Mouse (Mus musculus) forebrain, embryonic 16.5 days (tissue): ENCODE data around the gene Grm5. TPM values are rescaled to one million over a fixed set of nuclear protein-coding genes. Genes with fewer than 3 reads are reported as not detected.
A peak's percentile ranks its signal among the peaks of the same experiment; 100 is the strongest.

ENCODE experiments used
- ATAC-seq: fragments of 200-750 bp; cut with Nextera tagmentation; 2 replicates; pipeline ENCODE4 v1.8.0; 2017; ENCODE audit warnings: mild to moderate bottlenecking, moderate library complexity
- H3K27ac ChIP-seq: fragments of 300-500 bp; sonication (generic); 2 replicates; pipeline ENCODE4 v1.5.1; 2014; ENCODE audit warnings: low read length, control low read depth
- H3K27me3 ChIP-seq: fragments of 300-500 bp; sonication (generic); replicated peaks from 2 replicates; pipeline ENCODE4 v1.6.1; 2014; ENCODE audit warnings: low read length; ENCODE audit not compliant: control insufficient read depth, insufficient read depth
- H3K36me3 ChIP-seq: fragments of 300-500 bp; sonication (generic); 2 replicates; pipeline ENCODE4 v1.6.1; 2014; ENCODE audit not compliant: control insufficient read depth, insufficient read depth
- H3K4me1 ChIP-seq: fragments of 300-500 bp; sonication (generic); replicated peaks from 2 replicates; pipeline ENCODE4 v1.6.1; 2014; ENCODE audit warnings: low read length; ENCODE audit not compliant: control insufficient read depth, insufficient read depth
- H3K4me2 ChIP-seq: fragments of 300-500 bp; sonication (generic); 2 replicates; pipeline ENCODE4 v1.6.1; 2014; ENCODE audit warnings: mild to moderate bottlenecking, low read length, control low read depth
- H3K4me3 ChIP-seq: fragments of 300-500 bp; sonication (generic); replicated peaks from 2 replicates; pipeline ENCODE4 v1.5.1; 2014; ENCODE audit warnings: mild to moderate bottlenecking, low read length, control low read depth
- H3K9ac ChIP-seq: fragments of 300-500 bp; sonication (generic); replicated peaks from 2 replicates; pipeline ENCODE4 v1.6.1; 2014; ENCODE audit warnings: low read depth, low read length, control low read depth
- H3K9me3 ChIP-seq: fragments of 300-500 bp; sonication (generic); 2 replicates; pipeline ENCODE4 v1.6.1; 2016; ENCODE audit warnings: low read length; ENCODE audit not compliant: control insufficient read depth
- WGBS: fragments of 180-500 bp; shearing (Covaris S2); extraction: QIAGEN DNeasy Blood & Tissue Kit; methylation state at CpG from one replicate; pipeline ENCODE4 v1.1.7; 2014; 5-methylcytosine and 5-hydroxymethylcytosine counted together
- polyA plus RNA-seq: library from polyadenylated mRNA; unstranded; fragments of >200 nt; fragmentation: Nextera tagmentation; extraction: Ambion mirVana; gene quantifications from 2 replicates; pipeline ENCODE4 v1.2.1, GENCODE M21; 2015

Grm5 gene
- polyA plus RNA-seq: 35.1 and 45.6 TPM in 2 replicates

DNA sequence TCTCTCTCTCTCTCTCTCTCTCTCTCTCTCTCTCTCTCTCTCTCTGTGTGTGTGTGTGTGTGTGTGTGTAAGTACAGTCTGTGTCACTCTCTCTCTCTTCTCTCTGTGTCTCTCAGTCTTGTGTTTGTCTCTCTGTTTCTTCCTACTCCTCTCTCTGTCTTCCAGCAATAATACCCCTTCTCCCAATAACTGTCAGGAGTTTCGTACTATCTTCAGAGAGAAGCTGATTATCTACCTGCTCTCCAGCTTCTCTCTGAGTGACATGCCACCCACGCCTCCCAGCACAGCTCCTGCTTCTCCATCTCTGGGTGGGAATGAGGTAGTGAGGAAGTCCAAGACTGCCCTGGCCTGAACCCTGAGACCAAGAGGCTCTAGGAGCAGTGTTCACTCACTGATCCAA, at the start of gene Grm5:
TSS of gene Grm5 (plus strand) at position 301 of the 400 bp plus-strand sequence.
- ATAC-seq: no peak
- no peaks in the 10 kb centered on the region for H3K9me3 ChIP-seq
- 0 out of 2 replicates have a peak, but pooled peaks cover 4% of the 10 kb centered on the region for H3K4me1 ChIP-seq
- H3K27ac ChIP-seq: peak within 1 kb of the TSS; percentile 76
- H3K4me2 ChIP-seq: peak within 1 kb of the TSS; percentile 88
- H3K4me3 ChIP-seq: peak within 1 kb of the TSS; percentile 62
- H3K36me3 ChIP-seq: no peaks in the 10 kb centered on the region
- WGBS: 7% methylated on average over 2 of the region's 2 CpGs
- H3K9ac ChIP-seq: peak within 1 kb of the TSS; percentile 77
- H3K27me3 ChIP-seq: no peaks in the 10 kb centered on the region

DNA sequence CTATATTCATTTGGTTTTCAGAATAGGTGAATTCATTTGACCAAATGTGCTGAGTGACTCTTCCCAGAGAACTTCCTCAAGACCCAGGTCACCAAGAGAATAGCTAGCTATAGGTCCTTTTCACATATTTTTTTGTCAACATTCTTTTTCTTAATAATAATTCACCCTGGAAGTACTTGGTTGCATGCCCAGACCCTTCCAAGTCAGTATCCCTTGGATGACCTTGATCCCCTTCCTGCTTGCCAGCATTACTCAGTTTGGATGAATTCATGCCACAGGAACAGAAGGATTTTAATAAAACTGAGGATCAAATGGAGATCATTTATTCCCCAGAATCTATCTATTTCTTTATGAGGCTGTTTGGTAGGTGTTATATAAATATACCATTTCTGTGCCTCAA, 44.9 kb upstream of the Grm5 start:
- Histone ChIP-seq H3K27me3 (no peaks in the 10 kb centered on the region), H3K9me3 (no peaks in the 10 kb centered on the region), H3K4me3 (no peak overlapping the region)

DNA sequence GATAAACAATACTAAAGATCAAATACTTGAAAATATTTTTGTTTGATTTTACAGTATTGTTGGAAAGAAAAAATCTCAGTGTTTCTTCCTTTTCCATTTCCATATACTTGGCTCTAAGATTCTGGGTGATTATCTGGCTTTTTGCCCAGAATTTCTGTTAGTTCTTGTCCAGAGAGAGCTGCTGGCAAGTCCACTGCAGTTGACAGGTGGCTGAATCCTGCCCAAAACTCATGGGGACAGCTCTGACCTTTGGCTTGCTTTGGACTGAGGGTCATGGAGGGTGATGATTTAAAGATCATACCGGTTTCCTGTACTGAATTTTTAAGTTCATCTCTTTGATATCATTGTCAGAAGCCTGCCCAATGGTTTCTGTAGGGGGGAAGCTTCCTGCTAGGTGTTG, 18.7 kb upstream of the Grm5 start:
- Histone ChIP-seq H3K27me3 (no peaks in the 10 kb centered on the region), H3K9ac (no peak overlapping the region), H3K4me2 (no peak overlapping the region), H3K4me3 (no peak overlapping the region), H3K27ac (no peak overlapping the region), H3K36me3 (no peaks in the 10 kb centered on the region), H3K9me3 (no peaks in the 10 kb centered on the region), H3K4me1 (no peaks in the 10 kb centered on the region)
- ATAC-seq: no peak
- 43% methylated on average over 1 of the region's 1 CpGs for WGBS

More for the DNA sequence above, 44.9 kb upstream of the Grm5 start:
- Histone ChIP-seq H3K9ac (no peak overlapping the region), H3K36me3 (no peaks in the 10 kb centered on the region), H3K4me1 (no peaks in the 10 kb centered on the region), H3K4me2 (no peak overlapping the region), H3K27ac (no peak overlapping the region)
- ATAC-seq: no peak

GRCm38 (mm10) chr7:87566476-87566875, 17.5 kb upstream of the Grm5 start:
- Histone ChIP-seq H3K27me3 (no peaks in the 10 kb centered on the region), H3K27ac (no peak overlapping the region), H3K9ac (no peak overlapping the region), H3K36me3 (no peaks in the 10 kb centered on the region), H3K9me3 (no peaks in the 10 kb centered on the region), H3K4me1 (no peaks in the 10 kb centered on the region), H3K4me2 (no peak overlapping the region), H3K4me3 (no peak overlapping the region)
- no peak for ATAC-seq

GRCm38 (mm10) chr7:87584281-87584701, 323 bp downstream of the Grm5 start:
- H3K27ac ChIP-seq: peak overlapping the region; percentile 76
- H3K4me2 ChIP-seq: peak overlapping the region; percentile 88
- WGBS: 1% methylated on average over 28 of the region's 28 CpGs
- 0 out of 2 replicates have a peak, but pooled peaks cover 4% of the 10 kb centered on the region for H3K4me1 ChIP-seq
- H3K4me3 ChIP-seq: peak overlapping the region; percentile 62
- no peaks in the 10 kb centered on the region for H3K9me3 ChIP-seq
- no peaks in the 10 kb centered on the region for H3K27me3 ChIP-seq
- ATAC-seq: peak; percentile 93
- no peaks in the 10 kb centered on the region for H3K36me3 ChIP-seq
- peak overlapping the region; percentile 77 for H3K9ac ChIP-seq

DNA sequence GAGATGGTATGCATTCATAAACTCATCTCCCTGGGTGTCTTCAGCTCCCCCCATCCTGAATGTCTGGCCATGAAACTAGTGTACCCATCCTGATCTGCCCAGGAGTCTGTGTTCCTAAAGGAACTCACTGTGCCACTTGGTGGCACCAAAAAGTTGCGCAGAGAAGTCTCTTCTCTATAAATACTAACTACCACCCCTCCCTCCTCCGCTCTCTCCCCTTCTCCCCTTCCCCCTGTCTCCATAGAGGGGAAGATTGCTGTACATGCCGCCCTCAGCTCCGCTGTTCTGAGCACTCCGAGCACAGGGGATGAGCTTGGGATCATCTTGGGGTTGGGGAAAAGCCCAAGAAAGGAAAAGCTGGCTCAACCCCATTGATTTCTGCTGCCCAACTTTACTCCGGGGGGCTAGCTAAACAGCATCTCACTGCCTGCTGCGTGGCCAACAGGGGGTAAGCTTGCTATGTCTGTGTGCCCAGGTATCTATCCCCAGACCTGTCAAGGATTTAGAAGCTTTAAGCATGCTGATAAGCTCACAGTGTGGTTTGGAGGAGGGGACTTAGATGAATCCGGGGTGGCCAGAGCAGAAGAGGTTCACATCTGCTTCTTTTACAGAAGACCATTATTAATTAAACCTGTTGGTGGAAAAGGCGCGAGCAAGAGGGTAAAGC, 2.4 kb downstream of the Grm5 start:
- 8% methylated on average over 10 of the region's 10 CpGs for WGBS
- peak overlapping the region; percentile 46 for H3K4me2 ChIP-seq
- ATAC-seq: peak; percentile 71
- no peaks in the 10 kb centered on the region for H3K9me3 ChIP-seq
- H3K27me3 ChIP-seq: no peaks in the 10 kb centered on the region
- peak overlapping the region; percentile 42 for H3K4me3 ChIP-seq
- 0 out of 2 replicates have a peak, but pooled peaks cover 4% of the 10 kb centered on the region for H3K4me1 ChIP-seq
- peak overlapping the region; percentile 54 for H3K9ac ChIP-seq
- no peaks in the 10 kb centered on the region for H3K36me3 ChIP-seq
- H3K27ac ChIP-seq: no peak overlapping the region

DNA sequence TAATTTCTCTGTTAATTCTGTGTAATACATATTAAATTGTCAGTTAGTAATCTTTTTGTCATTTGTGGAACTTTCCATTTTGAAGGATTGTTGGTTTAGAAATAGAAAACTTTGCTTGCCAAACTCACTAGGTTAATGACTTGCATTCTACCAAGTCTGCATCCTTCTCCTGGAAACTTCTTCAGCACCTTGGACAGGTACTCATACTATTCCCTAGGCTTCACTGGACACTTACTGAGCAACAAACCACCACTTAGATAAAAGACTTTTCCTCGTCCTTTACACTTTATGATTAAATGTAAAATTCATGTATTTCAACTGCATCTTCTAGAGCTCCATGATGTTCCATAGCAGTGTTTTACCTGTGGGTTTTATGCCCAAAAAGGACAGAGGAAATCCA, 4.0 kb downstream of the Grm5 start:
- no peak overlapping the region for H3K4me2 ChIP-seq
- no peaks in the 10 kb centered on the region for H3K36me3 ChIP-seq
- ATAC-seq: no peak
- 0 out of 2 replicates have a peak, but pooled peaks cover 4% of the 10 kb centered on the region for H3K4me1 ChIP-seq
- no peaks in the 10 kb centered on the region for H3K27me3 ChIP-seq
- H3K27ac ChIP-seq: no peak overlapping the region
- H3K4me3 ChIP-seq: no peak overlapping the region
- no peak overlapping the region for H3K9ac ChIP-seq
- no peaks in the 10 kb centered on the region for H3K9me3 ChIP-seq
- WGBS: 43% methylated on average over 1 of the region's 1 CpGs

DNA sequence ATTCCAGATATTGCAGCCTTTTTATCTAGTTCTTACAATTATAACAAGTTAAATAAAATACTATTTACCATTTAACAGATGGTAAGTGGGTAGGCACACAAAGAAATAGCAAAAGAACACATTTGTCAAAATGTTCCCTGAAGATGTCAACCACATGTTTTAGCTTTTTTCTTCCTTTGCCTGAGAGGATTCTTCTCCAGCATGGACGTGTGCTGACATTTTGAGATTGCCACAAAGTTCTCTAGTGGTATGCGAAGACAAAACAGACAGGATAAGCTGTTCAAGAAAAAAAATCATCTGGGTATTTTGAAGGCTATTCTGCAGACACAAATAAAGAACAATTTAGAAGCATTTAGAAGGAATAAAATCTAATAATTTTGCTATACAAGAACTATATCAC, 42.3 kb downstream of the Grm5 start:
- Histone ChIP-seq H3K4me1 (no peaks in the 10 kb centered on the region), H3K9me3 (no peaks in the 10 kb centered on the region), H3K27ac (no peak overlapping the region), H3K4me3 (no peak overlapping the region), H3K27me3 (no peaks in the 10 kb centered on the region), H3K36me3 (no peaks in the 10 kb centered on the region), H3K4me2 (no peak overlapping the region), H3K9ac (no peak overlapping the region)
- ATAC-seq: no peak
- WGBS: 72% methylated on average over 2 of the region's 2 CpGs

GRCm38 (mm10) chr7:87635530-87635929, 51.6 kb downstream of the Grm5 start:
- no peaks in the 10 kb centered on the region for H3K27me3 ChIP-seq
- 42% methylated on average over 1 of the region's 1 CpGs for WGBS
- no peaks in the 10 kb centered on the region for H3K36me3 ChIP-seq
- H3K27ac ChIP-seq: no peak overlapping the region
- ATAC-seq: no peak
- no peak overlapping the region for H3K4me3 ChIP-seq
- H3K4me1 ChIP-seq: no peaks in the 10 kb centered on the region
- no peak overlapping the region for H3K9ac ChIP-seq
- no peak overlapping the region for H3K4me2 ChIP-seq
- H3K9me3 ChIP-seq: no peaks in the 10 kb centered on the region

- 72% methylated on average over 3 of the region's 3 CpGs for WGBS
- H3K27ac ChIP-seq: no peak overlapping the region
- no peaks in the 10 kb centered on the region for H3K9me3 ChIP-seq
- H3K27me3 ChIP-seq: no peaks in the 10 kb centered on the region
- H3K4me1 ChIP-seq: no peaks in the 10 kb centered on the region
- H3K36me3 ChIP-seq: no peaks in the 10 kb centered on the region
- no peak overlapping the region for H3K4me3 ChIP-seq
- no peak for ATAC-seq
- H3K4me2 ChIP-seq: no peak overlapping the region
- no peak overlapping the region for H3K9ac ChIP-seq
Observed at GRCm38 (mm10) chr7:87650610-87651009, 66.6 kb downstream of the Grm5 start.
